ENCODE assay signal across 8 mouse cellular contexts in genomic region chr9:7914487-7914886, GRCm38 (mm10). TPM values are rescaled to one million over a fixed set of nuclear protein-coding genes. Genes with fewer than 3 reads are reported as not detected.
DNase-seq lines count a peak whose midpoint lies in the region; ATAC-seq and TF ChIP-seq lines count a peak whose summit lies in the region.

No protein-coding gene starts in this region.

- H3K27me3 ChIP-seq in hindbrain, embryonic 14.5 days (ENCODE audit: control insufficient read depth, insufficient read depth, low read length): no peaks in the 10 kb centered on the region
- H3K27me3 ChIP-seq in limb, embryonic 13.5 days: no peaks in the 10 kb centered on the region
- no peaks in the 10 kb centered on the region for H3K27me3 ChIP-seq in midbrain, embryonic 12.5 days
- H3K27me3 ChIP-seq in stomach, postnatal 0 days (ENCODE audit: control insufficient read depth, insufficient read depth, low read length): no peaks in the 10 kb centered on the region

- no peak for DNase-seq in layer of hippocampus, adult 2 months (ENCODE audit: low spot score in 2 of 2)
- no peak for DNase-seq in layer of hippocampus, adult 9-11 months
- DNase-seq in cerebellum, postnatal 25 days: peak; percentile 45 to 65
- DNase-seq in gastrocnemius, adult 8-10 months (ENCODE audit: low spot score in 2 of 2): peak; percentile 5 to 20
- DNase-seq in hindbrain, embryonic 14.5 days (ENCODE audit: low spot score): peak; percentile 82
- DNase-seq in stomach, postnatal 0 days (ENCODE audit: low spot score): peak; percentile 88

- H3K36me3 ChIP-seq in hindbrain, embryonic 14.5 days (replicated peaks; ENCODE audit: control insufficient read depth, insufficient read depth): no peaks in the 10 kb centered on the region
- no peaks in the 10 kb centered on the region for H3K36me3 ChIP-seq in limb, embryonic 13.5 days
- H3K36me3 ChIP-seq in midbrain, embryonic 12.5 days: no peaks in the 10 kb centered on the region
- H3K36me3 ChIP-seq in stomach, postnatal 0 days (ENCODE audit: control insufficient read depth, insufficient read depth, low read length): no peaks in the 10 kb centered on the region

- TF ChIP-seq EP300 in stomach, postnatal 0 days (optimal IDR thresholded peaks at IDR 0.05): no peak

- WGBS in hindbrain, embryonic 14.5 days: 8% methylated on average over 11 of the region's 11 CpGs
- WGBS in limb, embryonic 13.5 days: 1% methylated on average over 11 of the region's 11 CpGs
- WGBS in midbrain, embryonic 12.5 days: 3% methylated on average over 11 of the region's 11 CpGs
- 7% methylated on average over 11 of the region's 11 CpGs for WGBS in stomach, postnatal 0 days

- H3K4me1 ChIP-seq in hindbrain, embryonic 14.5 days (replicated peaks; ENCODE audit: control insufficient read depth, insufficient read depth, low read length): no peaks in the 10 kb centered on the region
- H3K4me1 ChIP-seq in limb, embryonic 13.5 days: peaks cover 13% of the 10 kb centered on the region
- H3K4me1 ChIP-seq in midbrain, embryonic 12.5 days: peaks cover 4% of the 10 kb centered on the region; the same call in 1 of the 2 replicates
- H3K4me1 ChIP-seq in stomach, postnatal 0 days (replicated peaks; ENCODE audit: control insufficient read depth, insufficient read depth): no peaks in the 10 kb centered on the region; the same call in 1 of the 2 replicates

- peak overlapping the region; percentile 49 for H3K9ac ChIP-seq in hindbrain, embryonic 14.5 days
- 0 out of 2 replicates have a peak overlapping the region, but pooled peaks have one; percentile 1 for H3K9ac ChIP-seq in limb, embryonic 13.5 days
- H3K9ac ChIP-seq in midbrain, embryonic 12.5 days (replicated peaks): no peak overlapping the region; the same call in 1 of the 2 replicates
- peak overlapping the region; percentile 18; the same call in 1 of the 2 replicates for H3K9ac ChIP-seq in stomach, postnatal 0 days (ENCODE audit: low read length)

- no peak overlapping the region for H3K27ac ChIP-seq in layer of hippocampus, adult 2 months
- H3K27ac ChIP-seq in hindbrain, embryonic 14.5 days: 0 out of 2 replicates have a peak overlapping the region, but pooled peaks have one; percentile 38
- no peak overlapping the region for H3K27ac ChIP-seq in limb, embryonic 13.5 days
- no peak overlapping the region for H3K27ac ChIP-seq in midbrain, embryonic 12.5 days (replicated peaks)
- H3K27ac ChIP-seq in stomach, postnatal 0 days (replicated peaks): no peak overlapping the region

- H3K4me2 ChIP-seq in hindbrain, embryonic 14.5 days (replicated peaks): peak overlapping the region; percentile 59
- H3K4me2 ChIP-seq in limb, embryonic 13.5 days (replicated peaks): peak overlapping the region; percentile 54
- H3K4me2 ChIP-seq in midbrain, embryonic 12.5 days (replicated peaks): peak overlapping the region; percentile 52
- H3K4me2 ChIP-seq in stomach, postnatal 0 days (replicated peaks; ENCODE audit: low read depth): peak overlapping the region; percentile 45

- no peaks in the 10 kb centered on the region for H3K9me3 ChIP-seq in hindbrain, embryonic 14.5 days (ENCODE audit: control insufficient read depth, low read length)
- no peaks in the 10 kb centered on the region for H3K9me3 ChIP-seq in limb, embryonic 13.5 days
- H3K9me3 ChIP-seq in midbrain, embryonic 12.5 days: no peaks in the 10 kb centered on the region
- H3K9me3 ChIP-seq in stomach, postnatal 0 days (ENCODE audit: control insufficient read depth, low read length): no peaks in the 10 kb centered on the region

- peak overlapping the region; percentile 41 for H3K4me3 ChIP-seq in layer of hippocampus, adult 2 months
- H3K4me3 ChIP-seq in hindbrain, embryonic 14.5 days (replicated peaks; ENCODE audit: low read length): peak overlapping the region; percentile 25
- H3K4me3 ChIP-seq in limb, embryonic 13.5 days: peak overlapping the region; percentile 25
- H3K4me3 ChIP-seq in midbrain, embryonic 12.5 days: peak overlapping the region; percentile 26
- peak overlapping the region; percentile 8 for H3K4me3 ChIP-seq in stomach, postnatal 0 days (ENCODE audit: low read depth, low read length)

- ATAC-seq in hindbrain, embryonic 14.5 days (ENCODE audit: low FRiP score): peak; percentile 97
- peak; percentile 91 for ATAC-seq in limb, embryonic 13.5 days (ENCODE audit: low FRiP score, low read depth)
- ATAC-seq in midbrain, embryonic 12.5 days (ENCODE audit: low FRiP score, low read depth): peak; percentile 93
- ATAC-seq in stomach, postnatal 0 days (ENCODE audit: low FRiP score, low TSS enrichment): peak; percentile 97

- TF ChIP-seq CTCF in layer of hippocampus, adult 2 months (conservative IDR thresholded peaks at IDR 0.05): peak; percentile 35
- peak; percentile 66 for TF ChIP-seq CTCF in stomach, postnatal 0 days (IDR thresholded peaks at IDR 0.05; ENCODE audit: low read depth)

RNA-seq across cellular contexts. Expression of gene Birc3, which starts 41.5 kb away (rescaled TPM):
- 1 to 10 TPM; 1.1 to 3.0 TPM for total RNA-seq in layer of hippocampus, adult 2 months (2021)
- 1 to 10 TPM; 5.0 to 9.6 (median 5.9) TPM for total RNA-seq in gastrocnemius, adult 8-10 months (2022)
- polyA plus RNA-seq in hindbrain, embryonic 14.5 days (2014; fragmentation: Nextera tagmentation; extraction: Ambion mirVana): 1.7 and 2.7 TPM in 2 replicates
- 10.6 and 11.4 TPM in 2 replicates for polyA plus RNA-seq in limb, embryonic 13.5 days (2015; fragmentation: Nextera tagmentation; extraction: Ambion mirVana)
- 3.1 and 3.5 TPM in 2 replicates for polyA plus RNA-seq in midbrain, embryonic 12.5 days (2016; fragmentation: Nextera tagmentation; extraction: Ambion mirVana)
- 5.1 and 5.2 TPM in 2 replicates for polyA plus RNA-seq in stomach, postnatal 0 days (2015; fragmentation: Nextera tagmentation; extraction: Ambion mirVana)

Comparison
In these comparisons a context has a peak if more than half of its experiments do, and no peak if none do; other contexts are left out.
1. DNase-seq: peak in cerebellum, postnatal 25 days (2 of 2), gastrocnemius, adult 8-10 months (2 of 2), hindbrain, embryonic 14.5 days (single experiment) and stomach, postnatal 0 days (single experiment); none in layer of hippocampus, adult 2 months (0 of 2) and layer of hippocampus, adult 9-11 months (single experiment).
2. Peak in every context shown above with its lines, with median percentiles within 50 percentile points of each other: H3K4me3 ChIP-seq, ATAC-seq and H3K4me2 ChIP-seq.